Mouse (Mus musculus): ENCODE results near the gene 4930432M17Rik.

- TF ChIP-seq POLR2A (IDR thresholded peaks at IDR 0.05; ENCODE audit: low read depth, low read length) = no peak
- TF ChIP-seq CTCF (conservative IDR thresholded peaks at IDR 0.05; ENCODE audit: insufficient read depth, insufficient read length, low read depth, low read length) = no peak
These were observed 7.7 kb upstream of the 4930432M17Rik start for GRCm38 (mm10) chr3:121662705-121663469.
